Mouse (Mus musculus) embryonic fibroblast, embryonic 13.5 days (primary cell): ENCODE measurements at regions not wholly inside any gene's neighbourhood (a gene's known extent, or its start where the extent isn't known, plus 50 kb on each side); places are given as distances from the start of the nearest gene placed in this dataset.

Source experiments
- H3K27ac ChIP-seq: 2 replicates; pipeline ENCODE4 v1.5.1; 2012; ENCODE audit warnings: low read length, control low read depth, inconsistent platforms; ENCODE audit not compliant: insufficient read depth
- H3K4me1 ChIP-seq: 2 replicates; pipeline ENCODE4 v1.6.1; 2011; ENCODE audit warnings: low read length; ENCODE audit not compliant: control insufficient read depth, insufficient read depth
- H3K4me3 ChIP-seq: 2 replicates; pipeline ENCODE4 v1.5.1; 2011; ENCODE audit warnings: mild to moderate bottlenecking, control low read depth, low read length; ENCODE audit not compliant: insufficient read depth
- CTCF ChIP-seq: IDR thresholded peaks from 2 replicates; pipeline ENCODE4 v1.5.1; 2011; ENCODE audit warnings: mild to moderate bottlenecking, control low read depth, low read length, moderate library complexity, borderline replicate concordance; ENCODE audit not compliant: insufficient read depth
- POLR2A ChIP-seq: IDR thresholded peaks from 2 replicates; pipeline ENCODE4 v1.6.1; 2011; ENCODE audit warnings: low read depth, mild to moderate bottlenecking, control low read depth, low read length, moderate library complexity

DNA sequence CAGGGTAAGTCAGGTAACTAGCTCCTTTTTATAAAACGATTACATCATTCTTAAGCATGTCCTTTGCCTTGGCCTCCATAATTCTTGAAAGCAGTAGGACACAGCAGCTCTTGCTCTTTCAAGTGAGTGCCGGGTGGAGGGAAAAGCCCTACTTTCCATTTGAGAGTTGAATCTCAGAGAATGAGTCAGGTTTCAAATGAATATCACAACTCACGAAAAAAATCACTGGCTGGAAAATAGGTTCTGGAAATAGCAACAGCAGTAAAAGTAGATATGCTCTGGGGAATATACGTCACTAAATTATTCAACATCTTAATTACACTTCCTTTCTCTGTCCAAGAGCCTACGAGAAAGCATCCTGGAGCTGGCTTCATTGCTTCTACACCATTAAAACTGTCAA lies 250.5 kb downstream of the Kcnc2 start:
- H3K4me3 ChIP-seq = no peak overlapping the region
- no peaks in the 10 kb centered on the region for H3K4me1 ChIP-seq
- TF ChIP-seq CTCF = no peak
- TF ChIP-seq POLR2A = no peak
- H3K27ac ChIP-seq = no peak overlapping the region

DNA sequence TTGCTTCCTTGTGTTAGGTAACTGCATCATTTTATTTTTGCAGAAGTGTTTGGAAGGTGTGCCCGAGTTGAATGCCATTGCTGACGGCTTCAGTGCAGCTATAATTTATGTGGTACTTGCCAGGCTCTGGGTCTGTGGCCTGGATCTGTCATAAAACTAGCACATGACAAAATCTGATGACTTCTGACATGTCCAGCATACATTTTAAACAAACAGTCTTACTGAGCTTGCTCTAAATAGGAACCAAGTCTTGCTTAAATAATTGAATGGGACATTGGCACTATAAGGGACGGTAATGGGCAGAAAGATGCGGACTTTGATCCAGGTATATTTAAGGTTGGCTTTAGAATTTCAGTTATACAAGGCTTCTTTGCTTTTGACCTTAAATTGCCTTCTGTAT lies 272.1 kb downstream of the Kcnc2 start:
- TF ChIP-seq POLR2A = no peak
- no peak for TF ChIP-seq CTCF
- no peaks in the 10 kb centered on the region for H3K4me1 ChIP-seq
- H3K4me3 ChIP-seq = no peak overlapping the region
- no peak overlapping the region for H3K27ac ChIP-seq

DNA sequence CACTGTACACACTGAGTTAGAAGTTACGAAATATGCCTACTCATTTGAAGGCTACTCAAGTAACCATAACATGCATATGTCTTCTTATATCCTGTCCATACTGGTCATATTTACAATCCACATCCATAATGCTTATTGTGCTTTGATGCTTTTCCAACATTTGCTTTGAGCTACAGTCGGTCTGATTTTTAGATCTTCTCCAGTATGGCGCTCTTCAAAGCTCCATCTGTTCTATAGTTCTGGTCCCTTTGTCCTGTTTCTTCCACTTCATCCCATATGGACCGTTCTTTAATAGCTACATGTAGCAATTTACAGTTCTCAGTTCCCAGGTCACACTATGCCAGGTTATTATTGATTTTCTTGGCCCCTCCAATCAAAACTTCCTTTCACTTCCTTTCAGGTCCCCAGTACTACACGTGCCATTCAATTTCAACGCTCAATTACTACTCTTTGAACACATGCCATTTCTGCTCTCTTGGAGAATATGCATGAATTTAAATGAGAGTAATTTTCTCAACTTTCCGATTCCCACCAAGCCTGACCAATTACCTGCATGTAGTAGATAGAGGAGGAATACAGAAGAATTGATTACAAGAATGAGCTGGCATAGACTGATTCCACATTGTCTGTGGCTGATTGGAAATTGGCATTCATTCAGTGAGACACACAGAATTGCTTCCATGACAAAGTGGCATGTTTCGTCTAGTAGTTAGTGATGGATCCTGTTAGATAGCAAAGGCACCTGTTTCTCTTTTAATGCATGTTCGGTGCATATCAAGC lies 301.0 kb downstream of the Kcnc2 start:
- Histone ChIP-seq H3K4me3 (no peak overlapping the region), H3K4me1 (no peaks in the 10 kb centered on the region), H3K27ac (no peak overlapping the region)
- TF ChIP-seq POLR2A (no peak), CTCF (no peak)

DNA sequence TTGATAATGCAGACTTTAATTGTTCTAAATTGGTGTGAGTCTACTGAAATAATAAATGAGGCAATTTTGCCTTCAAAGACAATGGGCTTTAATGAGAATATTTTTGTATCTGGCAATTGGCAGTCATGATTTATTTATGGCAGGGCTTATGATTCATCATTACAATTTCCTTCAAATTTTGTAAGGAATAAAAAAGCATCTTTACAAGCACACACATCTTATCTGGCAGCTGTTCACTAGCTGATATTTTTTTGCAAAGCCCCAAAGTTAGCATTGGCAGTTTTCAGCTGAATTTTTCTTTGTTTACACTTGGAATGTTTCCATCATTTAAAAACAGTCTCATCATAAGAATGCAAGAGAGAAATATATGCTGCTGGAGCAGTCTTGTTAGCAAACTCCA lies 301.6 kb downstream of the Kcnc2 start:
- no peak overlapping the region for H3K27ac ChIP-seq
- H3K4me3 ChIP-seq = no peak overlapping the region
- H3K4me1 ChIP-seq = no peaks in the 10 kb centered on the region
- TF ChIP-seq CTCF (no peak), POLR2A (no peak)

DNA sequence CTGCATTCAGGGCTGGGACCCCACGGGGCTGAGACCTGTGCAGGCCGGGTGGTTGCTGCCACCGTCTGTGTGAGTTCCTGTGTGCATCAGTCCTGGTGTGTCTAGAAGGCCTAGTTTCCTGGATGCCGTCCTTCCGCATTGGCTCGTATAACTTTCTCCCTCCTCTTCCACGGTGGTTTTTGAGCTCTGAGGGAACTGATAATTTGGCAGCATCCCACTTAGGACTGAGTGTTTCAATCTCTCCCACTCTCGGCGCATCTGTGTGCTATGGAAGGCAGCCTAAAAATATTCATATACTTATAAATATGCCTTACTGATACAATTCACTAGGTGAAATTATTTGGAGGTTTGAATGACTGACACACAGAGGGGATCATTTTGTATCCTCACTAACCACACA lies 314.0 kb downstream of the Kcnc2 start:
- no peaks in the 10 kb centered on the region for H3K4me1 ChIP-seq
- H3K4me3 ChIP-seq = no peak overlapping the region
- no peak overlapping the region for H3K27ac ChIP-seq
- TF ChIP-seq CTCF (no peak), POLR2A (no peak)

DNA sequence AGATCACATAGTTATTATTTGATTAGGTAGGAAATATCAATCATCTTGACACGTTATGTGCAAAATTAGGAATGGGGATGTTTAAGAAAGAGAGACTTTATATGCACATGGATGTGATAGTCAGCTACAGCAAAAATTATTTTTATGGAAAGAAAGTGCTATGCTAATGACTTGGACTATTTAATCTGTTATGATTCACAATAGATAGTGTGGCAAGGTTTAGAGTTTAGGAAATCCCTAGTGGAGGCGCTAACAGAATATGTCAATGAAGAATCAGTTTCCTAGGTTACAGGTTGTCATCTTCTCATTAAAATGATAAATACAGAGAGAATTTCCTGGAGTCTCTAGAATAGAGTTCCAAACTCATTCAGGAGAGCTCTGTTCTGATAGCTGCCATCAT lies 323.4 kb downstream of the Kcnc2 start:
- no peak overlapping the region for H3K4me3 ChIP-seq
- H3K4me1 ChIP-seq = no peaks in the 10 kb centered on the region
- no peak overlapping the region for H3K27ac ChIP-seq
- TF ChIP-seq CTCF (no peak), POLR2A (no peak)

DNA sequence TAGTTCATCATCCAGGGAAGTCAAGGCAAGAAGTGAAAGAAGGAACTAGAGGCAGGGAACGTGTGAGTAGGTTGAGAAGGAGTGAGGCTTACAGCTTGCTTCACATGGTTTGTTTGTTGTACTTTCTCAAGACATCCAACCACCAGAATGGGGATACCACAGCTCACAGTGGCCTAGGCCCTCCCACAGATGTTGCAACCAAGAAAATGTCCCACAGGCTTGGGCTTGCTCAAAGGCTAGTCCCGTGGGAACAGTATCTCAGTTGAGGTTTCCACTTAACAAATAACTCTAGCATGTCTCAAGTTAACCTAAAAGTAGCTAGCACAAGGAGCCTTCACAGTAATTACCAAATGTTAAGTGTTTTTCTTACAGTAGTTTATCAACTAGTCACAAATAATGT lies 323.2 kb downstream of the Atxn7l3b start:
- TF ChIP-seq CTCF (no peak), POLR2A (no peak)
- Histone ChIP-seq H3K27ac (peak overlapping the region; percentile 39; the same call in 1 of the 2 replicates), H3K4me3 (no peak overlapping the region), H3K4me1 (no peaks in the 10 kb centered on the region)

DNA sequence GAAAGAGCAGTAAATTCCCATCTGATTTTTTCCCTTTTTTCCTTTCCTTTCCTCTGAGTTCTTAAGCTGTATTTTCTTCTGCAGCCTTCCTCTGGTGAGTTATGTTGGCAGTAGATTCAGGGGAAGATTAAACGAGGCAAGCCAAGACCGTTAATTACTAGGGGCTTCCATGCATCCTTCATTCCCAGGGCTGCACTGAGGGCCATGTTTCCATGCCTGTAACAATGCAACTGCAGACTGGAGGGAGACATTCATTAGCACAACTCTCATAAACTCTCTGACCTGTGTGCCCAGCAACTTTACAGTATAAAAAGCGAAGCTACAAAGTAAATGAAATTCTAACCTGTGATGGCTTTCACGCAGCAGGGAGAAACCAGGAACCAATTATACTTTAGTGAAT lies 321.2 kb downstream of the Atxn7l3b start:
- Histone ChIP-seq H3K4me3 (no peak overlapping the region), H3K27ac (no peak overlapping the region), H3K4me1 (no peaks in the 10 kb centered on the region)
- TF ChIP-seq POLR2A (no peak), CTCF (no peak)

DNA sequence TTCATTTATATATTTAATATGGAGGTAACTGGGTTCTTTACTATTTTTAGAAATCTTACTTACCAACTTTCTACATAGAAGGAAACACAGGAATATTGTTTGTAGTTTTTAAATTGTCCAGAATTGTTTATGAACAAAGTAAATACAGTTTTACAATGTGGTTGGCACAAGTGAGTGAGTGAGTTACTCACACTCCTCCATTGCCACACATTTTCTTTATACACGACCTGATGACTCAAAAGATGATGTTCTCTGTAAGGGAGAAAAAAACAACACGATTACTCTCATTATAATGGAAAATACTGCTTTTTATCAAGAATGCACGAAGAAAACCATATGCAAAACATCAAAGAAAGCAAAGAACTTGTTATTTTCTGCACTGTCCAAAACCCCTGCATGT lies 317.1 kb downstream of the Atxn7l3b start:
- Histone ChIP-seq H3K4me3 (no peak overlapping the region), H3K4me1 (no peaks in the 10 kb centered on the region), H3K27ac (no peak overlapping the region)
- TF ChIP-seq CTCF = no peak

DNA sequence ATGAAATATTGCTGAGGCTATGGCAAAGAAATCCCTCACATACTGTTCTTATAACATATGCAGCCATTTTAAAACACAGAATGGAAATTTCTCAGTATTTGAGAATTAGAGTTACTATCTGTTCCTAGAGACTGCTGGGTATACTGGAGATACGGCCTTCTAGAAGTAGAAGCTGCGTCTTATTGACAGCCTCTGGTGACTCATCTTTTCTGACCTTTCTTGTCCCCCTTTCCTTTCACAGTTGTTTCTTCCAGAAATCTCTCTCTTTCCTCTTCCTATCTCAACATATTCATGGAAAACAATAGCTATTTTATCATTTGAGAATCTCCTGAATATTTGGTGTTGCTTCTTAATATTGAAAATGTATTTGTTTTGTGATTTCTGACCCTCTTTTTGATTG lies 315.1 kb downstream of the Atxn7l3b start:
- Histone ChIP-seq H3K27ac (no peak overlapping the region), H3K4me3 (no peak overlapping the region), H3K4me1 (no peaks in the 10 kb centered on the region)
- TF ChIP-seq POLR2A (no peak), CTCF (no peak)

DNA sequence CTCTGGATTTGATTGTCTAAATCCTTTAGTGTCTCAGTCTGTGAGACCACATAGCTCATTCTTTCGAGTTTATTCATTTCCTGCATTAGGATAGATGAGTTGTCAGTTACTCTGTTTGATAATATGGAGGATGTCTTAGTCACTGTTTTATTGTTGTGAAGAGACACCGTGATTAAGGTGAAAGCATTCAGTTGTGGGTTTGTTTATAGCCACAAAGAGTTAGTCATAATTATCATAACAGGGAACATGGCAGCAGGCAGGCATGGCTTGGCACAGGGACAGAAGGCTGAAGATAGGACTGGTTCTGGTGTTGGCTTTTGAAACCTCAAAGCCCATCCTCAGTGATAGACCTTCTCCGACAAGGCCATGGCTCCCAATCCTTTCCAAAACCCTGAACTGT lies 314.6 kb downstream of the Atxn7l3b start:
- no peaks in the 10 kb centered on the region for H3K4me1 ChIP-seq
- no peak for TF ChIP-seq POLR2A
- TF ChIP-seq CTCF = no peak
- no peak overlapping the region for H3K4me3 ChIP-seq
- H3K27ac ChIP-seq = no peak overlapping the region
